Mouse (Mus musculus): ENCODE data around the gene Lamb2. TPM values are rescaled to one million over a fixed set of nuclear protein-coding genes. Genes with fewer than 3 reads are reported as not detected.

The Lamb2 gene
- total RNA-seq, 2 experiments from 2014 or later = 27.0 to 37.8 TPM

- no peak for DNase-seq (ENCODE audit: low spot score in 2 of 2)
Measured at GRCm38 (mm10) chr9:108531496-108531895, 52.0 kb downstream of the Lamb2 start.

Other genes with a start within 250 kb of the Lamb2 start
- 10 to 100 TPM; 79.2 to 85.8 TPM for gene Dag1, start 215.8 kb upstream of the Lamb2 start, total RNA-seq (2021)
- 100 to 1,000 TPM; 140 to 145 TPM for gene Nicn1, start 189.3 kb upstream of the Lamb2 start, total RNA-seq (2021)
- gene Amt, start 182.9 kb upstream of the Lamb2 start, total RNA-seq (2021) = 10 to 100 TPM; 29.8 to 32.8 TPM
- 100 to 1,000 TPM; 159 to 170 TPM for gene Rhoa, start 173.6 kb upstream of the Lamb2 start, total RNA-seq (2021)
- gene Tcta, start 173.6 kb upstream of the Lamb2 start, total RNA-seq (2021) = 10 to 100 TPM; 30.3 to 32.0 TPM
- 100 to 1,000 TPM in 1 of 2 experiments, 10 to 100 TPM in 1; 99.8 to 110 TPM for gene Gpx1, start 140.8 kb upstream of the Lamb2 start, total RNA-seq (2021)
- 100 to 1,000 TPM; 123 to 125 TPM for gene Usp4, start 131.9 kb upstream of the Lamb2 start, total RNA-seq (2021)
- 1 to 10 TPM; 3.4 to 3.8 TPM for gene 1700102P08Rik, start 86.9 kb upstream of the Lamb2 start, total RNA-seq (2021)
- under 1 TPM; 0.23 TPM for gene Ccdc36, start 51.3 kb upstream of the Lamb2 start, total RNA-seq (2021)
- not detected for gene BC048562, start 43.3 kb upstream of the Lamb2 start, total RNA-seq (2021)
- 10 to 100 TPM; 37.9 to 39.9 TPM for gene Ccdc71, start 19.2 kb upstream of the Lamb2 start, total RNA-seq (2021)
- 10 to 100 TPM; 40.3 to 44.7 TPM for gene Klhdc8b, start 18.2 kb upstream of the Lamb2 start, total RNA-seq (2021)
- 100 to 1,000 TPM; 139 to 142 TPM for gene Usp19, start 10.9 kb downstream of the Lamb2 start, total RNA-seq (2021)
- gene Qars, start 28.0 kb downstream of the Lamb2 start, total RNA-seq (2021) = 10 to 100 TPM; 72.7 to 77.7 TPM
- gene Qrich1, start 37.1 kb downstream of the Lamb2 start, total RNA-seq (2021) = 100 to 1,000 TPM; 140 TPM
- 10 to 100 TPM; 46.7 to 47.7 TPM for gene Impdh2, start 80.5 kb downstream of the Lamb2 start, total RNA-seq (2021)
- gene Ndufaf3, start 87.7 kb downstream of the Lamb2 start, total RNA-seq (2021) = 10 to 100 TPM; 53.8 to 70.6 TPM
- 100 to 1,000 TPM in 1 of 2 experiments, 10 to 100 TPM in 1; 85.1 to 102 TPM for gene Dalrd3, start 90.2 kb downstream of the Lamb2 start, total RNA-seq (2021)
- gene Wdr6, start 99.0 kb downstream of the Lamb2 start, total RNA-seq (2021) = 100 to 1,000 TPM in 1 of 2 experiments, 10 to 100 TPM in 1; 96.3 to 126 TPM
- 10 to 100 TPM; 91.8 to 92.3 TPM for gene P4htm, start 117.9 kb downstream of the Lamb2 start, total RNA-seq (2021)
- 10 to 100 TPM; 51.0 to 51.8 TPM for gene Arih2, start 169.7 kb downstream of the Lamb2 start, total RNA-seq (2021)
- 10 to 100 TPM; 11.5 to 13.7 TPM for gene Slc25a20, start 182.4 kb downstream of the Lamb2 start, total RNA-seq (2021)
- 10 to 100 TPM; 47.7 to 50.9 TPM for gene Prkar2a, start 209.6 kb downstream of the Lamb2 start, total RNA-seq (2021)